Mouse (Mus musculus) G1E (cell line): ENCODE results near the gene Tada1. TPM values are rescaled to one million over a fixed set of nuclear protein-coding genes. Genes with fewer than 3 reads are reported as not detected.
A peak's percentile ranks its signal among the peaks of the same experiment; 100 is the strongest.

Experiments
- ATAC-seq: 2 replicates; pipeline ENCODE4 v1.8.0; 2016; ENCODE audit warnings: mild to moderate bottlenecking; ENCODE audit not compliant: insufficient number of reproducible peaks, poor library complexity, low FRiP score, severe bottlenecking; ENCODE audit errors: extremely low read depth
- DNase-seq: peaks from one replicate; pipeline ENCODE4 v3.0.0; 2012; ENCODE audit warnings: low spot score
- H3K27me3 ChIP-seq: 2 replicates; pipeline ENCODE4 v1.6.1; 2012; ENCODE audit warnings: mild to moderate bottlenecking, low read length, inconsistent platforms; ENCODE audit not compliant: insufficient read depth
- H3K36me3 ChIP-seq: replicated peaks from 2 replicates; pipeline ENCODE3; 2012; ENCODE audit warnings: mild to moderate bottlenecking, inconsistent platforms
- H3K4me1 ChIP-seq: 2 replicates; pipeline ENCODE4 v1.6.1; 2012; ENCODE audit warnings: low read depth, low read length, inconsistent platforms, mixed read lengths; ENCODE audit not compliant: insufficient read depth
- H3K4me3 ChIP-seq: 2 replicates; pipeline ENCODE4 v1.5.1; 2012; ENCODE audit warnings: low read depth, mild to moderate bottlenecking, inconsistent platforms, low read length, moderate library complexity, mixed read lengths
- H3K9me3 ChIP-seq: replicated peaks from 2 replicates; pipeline ENCODE4 v1.6.1; 2012; ENCODE audit warnings: inconsistent platforms
- CTCF ChIP-seq: IDR thresholded peaks from 2 replicates; pipeline ENCODE4 v1.5.1; 2012; ENCODE audit warnings: low read depth, low read length, inconsistent platforms, mixed read lengths
- GATA1 ChIP-seq: IDR thresholded peaks from 2 replicates; pipeline ENCODE4 v1.6.1; 2012; ENCODE audit warnings: borderline replicate concordance, low read length, inconsistent platforms, mixed read lengths
- GATA2 ChIP-seq: IDR thresholded peaks from 2 replicates; pipeline ENCODE4 v1.6.1; 2012; ENCODE audit warnings: low read depth, low read length, inconsistent platforms, borderline replicate concordance
- POLR2AphosphoS5 ChIP-seq: IDR thresholded peaks from 2 replicates; pipeline ENCODE4 v1.6.1; 2012; ENCODE audit warnings: low read depth, low read length, inconsistent platforms; ENCODE audit not compliant: insufficient replicate concordance
- TAL1 ChIP-seq: conservative IDR thresholded peaks from 2 replicates; pipeline ENCODE4 v1.6.1; 2012; ENCODE audit warnings: low read depth, low read length, inconsistent platforms, mixed read lengths
- polyA plus RNA-seq: library from polyadenylated mRNA; stranded (reverse); fragments of >175 nt; gene quantifications from 2 replicates; pipeline ENCODE4 v1.2.3, GENCODE M21; 2012
- total RNA-seq, 2 experiments: library from RNA; stranded (forward) in 1 of 2; stranded (reverse) in 1 of 2; fragments of 200-1000 nt in 1 of 2; fragments of >200 nt in 1 of 2; fragmentation: Nextera tagmentation in 1 of 2; gene quantifications; 2 replicates each; pipeline ENCODE4 v1.2.3; 2014 to 2017

The Tada1 gene
- total and polyA plus RNA-seq, 3 experiments, result 18.3 to 41.3 (median 27.8) TPM

DNA sequence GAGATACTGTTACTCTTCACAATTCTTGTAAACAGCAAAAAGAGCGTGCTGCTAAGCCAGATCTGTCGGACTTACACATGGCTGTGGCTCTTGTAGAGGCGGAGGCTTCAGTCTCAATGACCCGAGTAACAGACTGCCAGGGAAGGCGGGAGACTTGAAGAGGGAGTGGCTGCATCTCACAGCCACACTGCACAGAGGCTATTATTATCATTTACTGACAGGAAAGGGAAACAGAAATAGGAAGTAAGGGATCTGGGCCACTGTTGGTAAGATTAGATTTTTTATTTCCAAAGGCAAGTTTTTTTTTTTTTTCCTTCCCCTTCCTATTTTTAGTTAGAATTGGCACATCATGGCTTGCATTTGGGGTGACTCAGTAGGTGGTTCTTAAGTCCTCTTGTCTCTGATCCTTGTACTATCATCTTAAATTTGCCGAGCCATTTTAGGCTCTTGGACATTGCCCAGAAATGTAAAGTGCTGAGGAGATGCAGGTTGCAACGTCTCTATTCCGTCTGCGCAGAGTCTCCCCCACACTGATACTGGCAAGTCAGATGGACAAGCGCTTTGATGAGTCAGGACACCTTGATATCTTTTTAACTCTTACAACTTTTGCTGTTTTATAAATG lies 51.0 kb downstream of the Tada1 start:
- Histone ChIP-seq H3K27me3 (no peaks in the 10 kb centered on the region), H3K4me1 (no peaks in the 10 kb centered on the region), H3K36me3 (no peaks in the 10 kb centered on the region), H3K9me3 (no peaks in the 10 kb centered on the region), H3K4me3 (no peak overlapping the region)
- ATAC-seq (peak; percentile 52), DNase-seq (no peak)
- TF ChIP-seq GATA2, result no peak
- TF ChIP-seq GATA1, result no peak
- no peak for TF ChIP-seq CTCF
- no peak for TF ChIP-seq POLR2AphosphoS5
- TF ChIP-seq TAL1, result no peak

DNA sequence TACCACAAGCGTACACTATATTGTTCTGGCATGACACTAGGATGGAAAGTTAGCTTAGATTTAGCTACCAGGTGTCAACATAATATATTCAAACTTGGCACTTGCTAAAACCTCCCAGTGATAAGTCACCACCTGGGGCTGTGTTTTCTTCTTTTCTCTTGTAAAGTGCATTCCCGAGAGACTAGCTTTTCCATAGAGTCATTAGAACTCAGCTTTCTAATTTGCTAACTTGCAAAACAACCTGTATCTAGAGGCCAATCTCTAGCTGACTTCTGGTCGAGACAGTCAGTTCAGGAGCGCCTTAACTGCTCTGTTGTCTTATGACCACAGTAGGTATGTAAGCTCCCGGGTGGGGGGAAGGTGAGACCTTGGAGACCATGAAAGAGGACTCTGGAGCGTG lies 60.5 kb downstream of the Tada1 start:
- DNase-seq (no peak), ATAC-seq (no peak)
- Histone ChIP-seq H3K27me3 (no peaks in the 10 kb centered on the region), H3K36me3 (no peaks in the 10 kb centered on the region), H3K4me3 (no peak overlapping the region), H3K9me3 (no peaks in the 10 kb centered on the region), H3K4me1 (no peaks in the 10 kb centered on the region)
- TF ChIP-seq TAL1 (no peak), CTCF (no peak), GATA2 (no peak), GATA1 (no peak), POLR2AphosphoS5 (no peak)

- Histone ChIP-seq H3K4me3 (no peak overlapping the region), H3K9me3 (no peaks in the 10 kb centered on the region), H3K27me3 (no peaks in the 10 kb centered on the region), H3K36me3 (no peaks in the 10 kb centered on the region), H3K4me1 (no peaks in the 10 kb centered on the region)
- TF ChIP-seq POLR2AphosphoS5 (no peak), GATA1 (no peak), CTCF (no peak), GATA2 (no peak), TAL1 (no peak)
- ATAC-seq, result no peak
- DNase-seq, result no peak
Measured at GRCm38 (mm10) chr1:166441992-166442391, 63.1 kb downstream of the Tada1 start.

Other genes starting within 250 kb of the Tada1 start
- gene Gpa33, start 248.9 kb upstream of the Tada1 start, total RNA-seq (2014; fragmentation: Nextera tagmentation), result not detected in 2 replicates
- 0.05 TPM in 1 of 2 replicates, not detected in the other for gene Gpa33, start 248.9 kb upstream of the Tada1 start, total RNA-seq (2017)
- not detected in 2 replicates for gene Gpa33, start 248.9 kb upstream of the Tada1 start, polyA plus RNA-seq
- not detected in 2 replicates for gene Mael, start 140.3 kb upstream of the Tada1 start, total RNA-seq (2014; fragmentation: Nextera tagmentation)
- 0.16 TPM in 1 of 2 replicates, not detected in the other for gene Mael, start 140.3 kb upstream of the Tada1 start, total RNA-seq (2017)
- not detected in 2 replicates for gene Mael, start 140.3 kb upstream of the Tada1 start, polyA plus RNA-seq
- not detected in 2 replicates for gene Ildr2, start 125.0 kb upstream of the Tada1 start, total RNA-seq (2014; fragmentation: Nextera tagmentation)
- 0.06 and 0.11 TPM in 2 replicates for gene Ildr2, start 125.0 kb upstream of the Tada1 start, total RNA-seq (2017)
- 0.01 TPM in 1 of 2 replicates, not detected in the other for gene Ildr2, start 125.0 kb upstream of the Tada1 start, polyA plus RNA-seq
- gene Pogk, start 30.8 kb downstream of the Tada1 start, total RNA-seq (2014; fragmentation: Nextera tagmentation), result not detected in 2 replicates
- gene Pogk, start 30.8 kb downstream of the Tada1 start, total RNA-seq (2017), result 0.12 and 0.22 TPM in 2 replicates
- gene Pogk, start 30.8 kb downstream of the Tada1 start, polyA plus RNA-seq, result not detected in 2 replicates
- not detected in 2 replicates for gene Gm4846, start 118.5 kb downstream of the Tada1 start, total RNA-seq (2014; fragmentation: Nextera tagmentation)
- not detected in 2 replicates for gene Gm4846, start 118.5 kb downstream of the Tada1 start, total RNA-seq (2017)
- not detected in 2 replicates for gene Gm4846, start 118.5 kb downstream of the Tada1 start, polyA plus RNA-seq